Mouse (Mus musculus) forebrain, embryonic 10.5 days (tissue): ENCODE data around the gene Sphk1. TPM values are rescaled to one million over a fixed set of nuclear protein-coding genes. Genes with fewer than 3 reads are reported as not detected.
A peak's percentile ranks its signal among the peaks of the same experiment; 100 is the strongest.

Experiments
- DNase-seq: peaks from one replicate; pipeline ENCODE4 v3.0.0-alpha.2; 2017; ENCODE audit warnings: low spot score; ENCODE audit errors: extremely low spot score
- H3K27ac ChIP-seq: fragments of 300-500 bp; sonication (generic); 2 replicates; pipeline ENCODE4 v1.5.1; 2016; ENCODE audit warnings: mild to moderate bottlenecking
- H3K27me3 ChIP-seq: fragments of 300-500 bp; sonication (generic); 2 replicates; pipeline ENCODE4 v1.6.1; 2016; ENCODE audit warnings: mild to moderate bottlenecking; ENCODE audit not compliant: poor library complexity, severe bottlenecking
- H3K36me3 ChIP-seq: fragments of 300-500 bp; sonication (generic); replicated peaks from 2 replicates; pipeline ENCODE4 v1.6.1; 2016; ENCODE audit warnings: mild to moderate bottlenecking, moderate library complexity
- H3K4me1 ChIP-seq: fragments of 300-500 bp; sonication (generic); 2 replicates; pipeline ENCODE4 v1.6.1; 2016
- H3K4me3 ChIP-seq: fragments of 300-500 bp; sonication (generic); 2 replicates; pipeline ENCODE4 v1.5.1; 2016; ENCODE audit warnings: mild to moderate bottlenecking, moderate library complexity
- H3K9me3 ChIP-seq: fragments of 300-500 bp; sonication (generic); 2 replicates; pipeline ENCODE4 v1.6.1; 2016; ENCODE audit warnings: mild to moderate bottlenecking, moderate library complexity
- WGBS: fragments of 180-500 bp; shearing (Covaris S2); methylation state at CpG from one replicate; pipeline ENCODE4 v1.1.7; 2016; 5-methylcytosine and 5-hydroxymethylcytosine counted together
- polyA plus RNA-seq: library from polyadenylated mRNA; unstranded; fragments of >200 nt; fragmentation: Nextera tagmentation; extraction: Ambion mirVana; gene quantifications from 2 replicates; pipeline ENCODE4 v1.2.1, GENCODE M21; 2016

Sphk1 gene
- polyA plus RNA-seq, 1 experiment from 2014 or later = 4.0 TPM

DNA sequence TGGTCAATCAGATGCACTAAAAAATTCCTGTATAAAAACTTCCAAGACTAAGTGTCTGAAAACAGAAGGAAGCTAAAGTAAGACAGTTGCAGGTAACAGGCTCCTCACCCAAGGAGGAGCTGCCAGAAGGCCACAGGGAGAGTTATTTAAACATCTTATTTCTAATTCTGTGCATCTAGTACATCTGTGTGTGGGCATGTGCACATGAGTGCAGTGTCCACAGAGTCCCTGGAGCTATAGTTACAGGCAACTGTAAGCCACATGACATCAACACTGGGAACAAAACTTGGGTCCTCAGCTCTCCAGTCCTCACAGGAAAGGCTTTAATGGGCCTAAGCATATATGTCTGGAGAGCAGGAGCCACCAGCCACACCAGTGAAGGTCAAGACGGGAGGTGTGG is 21.5 kb downstream of the Sphk1 start:
- WGBS = 96% methylated on average over 1 of the region's 1 CpGs
- H3K27me3 ChIP-seq = no peaks in the 10 kb centered on the region
- peaks cover 35% of the 10 kb centered on the region for H3K36me3 ChIP-seq
- no peak for DNase-seq
- H3K4me1 ChIP-seq = peaks cover 56% of the 10 kb centered on the region
- no peak overlapping the region for H3K27ac ChIP-seq
- no peaks in the 10 kb centered on the region for H3K9me3 ChIP-seq
- H3K4me3 ChIP-seq = no peak overlapping the region

DNA sequence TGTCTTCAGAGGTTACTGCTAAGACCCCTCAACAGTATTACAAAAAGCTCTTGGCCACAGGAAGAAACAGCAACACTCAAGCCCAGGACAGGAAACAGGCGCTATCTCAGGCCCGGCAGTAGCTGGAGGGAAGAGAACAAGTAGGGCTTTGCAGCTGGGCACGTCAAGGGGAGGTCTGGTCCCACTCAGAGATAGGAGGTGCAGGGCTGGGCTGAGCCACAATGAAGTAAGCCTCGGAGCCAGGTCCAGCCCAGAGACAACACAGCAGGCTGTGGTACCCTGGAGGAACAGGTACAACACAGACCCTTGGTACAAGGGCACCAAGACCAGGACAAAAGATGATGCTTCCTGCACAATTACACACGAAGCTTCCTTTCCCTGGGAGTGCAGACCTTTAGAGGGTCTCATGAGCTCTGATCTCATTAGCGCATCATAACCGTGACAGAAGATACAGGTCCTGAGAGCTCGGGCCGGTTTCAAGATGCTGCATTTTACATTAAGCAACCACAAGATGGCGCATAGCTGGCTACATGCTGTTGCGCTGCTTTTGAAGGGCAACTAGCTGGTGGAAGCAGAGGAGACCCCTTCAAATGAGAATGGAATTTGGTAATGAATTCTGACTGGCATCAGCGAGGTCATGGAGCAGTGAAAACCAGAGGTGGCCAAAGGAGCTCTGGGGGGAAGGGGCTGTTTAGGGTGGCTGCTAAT is 23.6 kb downstream of the Sphk1 start:
- peaks cover 65% of the 10 kb centered on the region for H3K4me1 ChIP-seq
- WGBS = 55% methylated on average over 12 of the region's 12 CpGs

DNA sequence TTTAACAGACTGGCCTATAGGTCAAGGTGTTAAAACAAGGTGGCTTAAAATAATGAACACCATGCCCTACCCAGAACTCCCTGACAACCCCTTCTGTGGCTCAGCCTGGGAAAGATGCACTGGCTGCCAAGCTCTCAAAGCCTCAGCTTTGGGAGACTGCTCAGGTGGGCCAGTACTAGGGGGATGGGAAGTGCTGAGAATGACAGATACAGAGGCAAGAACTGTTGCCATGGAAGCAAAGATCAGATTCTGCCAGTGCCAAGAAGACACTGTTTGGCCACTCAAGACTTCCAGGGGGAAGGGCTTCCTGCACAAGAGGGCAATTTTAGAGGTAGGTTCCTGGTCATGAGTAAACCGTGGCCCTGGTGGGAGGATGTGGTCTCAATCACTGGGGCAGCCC is 24.8 kb downstream of the Sphk1 start:
- H3K4me1 ChIP-seq = peaks cover 56% of the 10 kb centered on the region
- no peaks in the 10 kb centered on the region for H3K9me3 ChIP-seq
- H3K27ac ChIP-seq = no peak overlapping the region
- WGBS = 90% methylated on average over 1 of the region's 1 CpGs
- no peaks in the 10 kb centered on the region for H3K27me3 ChIP-seq
- H3K36me3 ChIP-seq = peaks cover 15% of the 10 kb centered on the region
- DNase-seq = no peak
- H3K4me3 ChIP-seq = no peak overlapping the region

More for the DNA sequence above, 23.6 kb downstream of the Sphk1 start:
- Histone ChIP-seq H3K4me3 (no peak overlapping the region), H3K27ac (peak overlapping the region; percentile 42; the same call in 1 of the 2 replicates), H3K36me3 (peaks cover 16% of the 10 kb centered on the region), H3K27me3 (no peaks in the 10 kb centered on the region), H3K9me3 (no peaks in the 10 kb centered on the region)
- no peak for DNase-seq

DNA sequence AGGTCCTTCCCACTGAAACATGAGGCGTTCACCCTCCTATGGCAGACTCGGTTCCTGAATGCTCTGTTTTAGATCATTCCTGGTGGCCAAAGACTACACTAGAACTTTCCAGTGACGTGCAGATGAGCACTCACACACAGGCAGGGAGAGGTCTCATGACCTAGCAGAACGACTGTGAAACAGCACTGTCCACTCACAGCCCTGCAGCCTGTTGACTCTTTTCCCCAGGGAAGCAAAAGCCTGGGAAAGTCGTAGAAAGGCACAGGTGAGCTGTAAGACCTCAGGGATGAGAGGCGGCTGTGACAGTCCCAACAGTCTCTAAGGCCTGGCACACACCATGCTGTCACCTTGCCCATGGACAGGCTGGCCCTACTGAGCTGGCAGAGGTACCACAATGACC is 25.6 kb downstream of the Sphk1 start:
- no peak overlapping the region for H3K4me3 ChIP-seq
- H3K4me1 ChIP-seq = peaks cover 49% of the 10 kb centered on the region
- no peaks in the 10 kb centered on the region for H3K9me3 ChIP-seq
- peaks cover 15% of the 10 kb centered on the region for H3K36me3 ChIP-seq
- H3K27me3 ChIP-seq = no peaks in the 10 kb centered on the region
- H3K27ac ChIP-seq = no peak overlapping the region
- no peak for DNase-seq
- WGBS = 79% methylated on average over 6 of the region's 6 CpGs

DNA sequence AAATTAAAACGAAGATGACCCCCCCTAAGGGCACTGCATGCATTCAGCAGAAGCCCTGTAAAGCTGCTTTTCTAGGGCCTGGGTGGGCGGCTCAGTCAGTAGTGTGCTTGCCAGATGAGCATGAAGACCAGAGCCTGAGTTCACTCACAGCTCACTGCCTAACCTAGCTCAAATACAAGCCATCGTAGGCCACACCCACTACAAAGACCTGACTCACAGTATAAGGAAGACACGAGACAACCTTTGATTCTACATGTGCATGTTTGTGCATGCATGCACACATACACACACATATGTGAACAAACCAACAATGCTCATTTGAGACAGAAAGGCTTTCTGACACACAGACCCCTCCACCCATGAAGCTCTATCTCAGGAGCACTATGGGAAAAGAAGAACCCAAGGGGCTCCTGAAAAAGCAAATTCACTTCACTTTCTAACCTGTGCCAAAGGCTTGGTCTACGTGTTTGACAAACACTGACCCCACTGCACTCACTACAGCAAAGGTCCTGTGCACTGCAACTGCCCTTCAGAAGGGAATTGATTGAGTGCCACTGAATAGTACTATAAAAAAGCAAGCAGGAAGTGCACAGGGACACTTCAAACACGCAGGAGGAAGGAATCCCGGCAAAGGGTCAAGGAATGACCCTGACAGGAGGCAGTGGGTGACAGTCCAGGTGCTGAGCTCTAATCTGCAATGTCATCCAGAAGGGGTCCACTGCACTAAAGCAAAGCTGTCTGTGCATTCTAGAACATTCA is 34.7 kb downstream of the Sphk1 start:
- peaks cover 15% of the 10 kb centered on the region for H3K36me3 ChIP-seq
- DNase-seq = no peak
- no peaks in the 10 kb centered on the region for H3K27me3 ChIP-seq
- H3K4me1 ChIP-seq = peaks cover 11% of the 10 kb centered on the region
- WGBS = 85% methylated on average over 7 of the region's 7 CpGs
- H3K9me3 ChIP-seq = no peaks in the 10 kb centered on the region
- H3K27ac ChIP-seq = no peak overlapping the region
- H3K4me3 ChIP-seq = no peak overlapping the region

- Histone ChIP-seq H3K4me3 (no peak overlapping the region), H3K27me3 (no peaks in the 10 kb centered on the region), H3K9me3 (no peaks in the 10 kb centered on the region), H3K27ac (no peak overlapping the region), H3K36me3 (peaks cover 20% of the 10 kb centered on the region), H3K4me1 (peaks cover 22% of the 10 kb centered on the region)
- 89% methylated on average over 8 of the region's 8 CpGs for WGBS
- no peak for DNase-seq
Measured at GRCm38 (mm10) chr11:116567531-116567930, 36.8 kb downstream of the Sphk1 start.

GRCm38 (mm10) chr11:116570821-116571220 is 40.1 kb downstream of the Sphk1 start:
- no peak for DNase-seq

GRCm38 (mm10) chr11:116571767-116572679 is 41.3 kb downstream of the Sphk1 start:
- Histone ChIP-seq H3K36me3 (peaks cover 11% of the 10 kb centered on the region), H3K9me3 (no peaks in the 10 kb centered on the region), H3K27me3 (no peaks in the 10 kb centered on the region), H3K27ac (no peak overlapping the region), H3K4me1 (peaks cover 59% of the 10 kb centered on the region), H3K4me3 (no peak overlapping the region)
- no peak for DNase-seq
- WGBS = 89% methylated on average over 19 of the region's 19 CpGs

More at GRCm38 (mm10) chr11:116570821-116571220, 40.1 kb downstream of the Sphk1 start:
- no peaks in the 10 kb centered on the region for H3K27me3 ChIP-seq
- no peak overlapping the region for H3K4me3 ChIP-seq
- H3K4me1 ChIP-seq = peaks cover 49% of the 10 kb centered on the region
- no peaks in the 10 kb centered on the region for H3K9me3 ChIP-seq
- peaks cover 11% of the 10 kb centered on the region for H3K36me3 ChIP-seq
- 94% methylated on average over 7 of the region's 7 CpGs for WGBS
- H3K27ac ChIP-seq = no peak overlapping the region

GRCm38 (mm10) chr11:116572756-116573543 is 42.2 kb downstream of the Sphk1 start:
- H3K36me3 ChIP-seq = peaks cover 11% of the 10 kb centered on the region
- H3K4me1 ChIP-seq = peaks cover 59% of the 10 kb centered on the region
- no peak for DNase-seq
- WGBS = 69% methylated on average over 12 of the region's 12 CpGs
- no peaks in the 10 kb centered on the region for H3K9me3 ChIP-seq
- no peak overlapping the region; the same call in 1 of the 2 replicates for H3K4me3 ChIP-seq
- peak overlapping the region; percentile 51 for H3K27ac ChIP-seq
- no peaks in the 10 kb centered on the region for H3K27me3 ChIP-seq

DNA sequence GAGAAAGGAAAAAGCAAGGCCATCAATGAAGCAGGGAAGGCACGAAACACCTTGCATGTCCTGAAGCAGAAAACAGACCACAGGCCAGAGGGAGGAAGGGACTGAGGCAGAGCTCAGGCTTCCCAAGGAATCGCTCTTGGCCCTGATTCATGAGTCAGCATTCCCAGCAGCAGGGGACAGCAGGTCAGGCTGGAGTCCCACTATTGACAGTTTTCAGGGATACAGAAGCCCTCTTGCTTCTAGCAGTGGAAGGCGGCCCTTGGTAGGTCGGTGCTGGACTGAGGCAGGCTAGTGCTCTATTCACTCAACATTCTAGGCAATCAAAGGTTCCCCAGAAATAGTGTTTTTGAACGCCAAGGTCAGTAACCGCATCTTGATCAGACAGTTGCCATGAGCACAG is 43.8 kb downstream of the Sphk1 start:
- Histone ChIP-seq H3K4me3 (no peak overlapping the region), H3K9me3 (no peaks in the 10 kb centered on the region), H3K27ac (no peak overlapping the region), H3K4me1 (peaks cover 61% of the 10 kb centered on the region), H3K36me3 (peaks cover 21% of the 10 kb centered on the region), H3K27me3 (no peaks in the 10 kb centered on the region)
- no peak for DNase-seq
- 72% methylated on average over 6 of the region's 6 CpGs for WGBS

GRCm38 (mm10) chr11:116574982-116575381 is 44.3 kb downstream of the Sphk1 start:
- no peak for DNase-seq
- WGBS = 77% methylated on average over 6 of the region's 6 CpGs
- H3K27me3 ChIP-seq = no peaks in the 10 kb centered on the region
- no peak overlapping the region for H3K4me3 ChIP-seq
- H3K4me1 ChIP-seq = peaks cover 66% of the 10 kb centered on the region
- no peak overlapping the region for H3K27ac ChIP-seq
- peaks cover 21% of the 10 kb centered on the region for H3K36me3 ChIP-seq
- no peaks in the 10 kb centered on the region for H3K9me3 ChIP-seq

DNA sequence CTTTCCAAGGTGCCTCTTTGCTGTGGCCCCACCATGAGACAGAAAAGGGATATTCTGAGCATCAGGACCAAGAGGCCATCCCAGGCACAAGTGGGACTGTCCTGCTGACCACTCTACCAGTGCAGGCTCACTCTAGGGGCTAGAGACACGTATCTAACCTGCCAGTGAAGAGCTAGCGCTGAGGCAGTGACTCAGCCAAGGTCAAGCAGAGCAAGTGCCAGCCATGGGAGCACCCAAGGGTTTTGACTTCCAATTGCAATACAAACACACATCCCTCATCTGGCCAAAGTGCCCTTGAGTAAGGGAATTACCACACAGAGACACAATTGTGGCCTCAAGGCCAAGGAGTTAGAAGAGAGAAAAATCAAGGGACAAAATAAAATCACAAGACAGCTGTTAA is 44.7 kb downstream of the Sphk1 start:
- H3K9me3 ChIP-seq = no peaks in the 10 kb centered on the region
- H3K36me3 ChIP-seq = peaks cover 21% of the 10 kb centered on the region
- no peak for DNase-seq
- no peaks in the 10 kb centered on the region for H3K27me3 ChIP-seq
- no peak overlapping the region for H3K27ac ChIP-seq
- no peak overlapping the region for H3K4me3 ChIP-seq
- WGBS = 89% methylated on average over 2 of the region's 2 CpGs
- peaks cover 70% of the 10 kb centered on the region for H3K4me1 ChIP-seq
